Mouse (Mus musculus): ENCODE results near the gene Ncoa3.

- TF ChIP-seq POLR2A (IDR thresholded peaks at IDR 0.05; ENCODE audit: control insufficient read depth, low read depth, low read length) (no peak), CTCF (IDR thresholded peaks at IDR 0.05; ENCODE audit: control insufficient read depth, insufficient read depth, insufficient replicate concordance, low read depth, low read length) (no peak)
Observed at GRCm38 (mm10) chr2:166069738-166070137, 77.3 kb downstream of the Ncoa3 start.
